Mouse (Mus musculus): ENCODE measurements around the gene Lhfp.
"Not testable (repeated sequence)": the region's sequence is repeated elsewhere in the genome, so short reads cannot be mapped to it uniquely, and the experiment has no call there.

Gene Lhfp

GRCm38 (mm10) chr3:53213746-53214271 lies 172.5 kb downstream of the Lhfp start:
- DNase-seq (ENCODE audit: low read depth, low spot score), result no peak

- no peak for DNase-seq (ENCODE audit: low read depth, low spot score)
These were observed 173.1 kb downstream of the Lhfp start for GRCm38 (mm10) chr3:53214386-53214785.

GRCm38 (mm10) chr3:53217697-53218096 lies 176.4 kb downstream of the Lhfp start:
- no peak for DNase-seq (ENCODE audit: low read depth, low spot score)

- no peak for DNase-seq (ENCODE audit: low read depth, low spot score)
These were observed 180.4 kb downstream of the Lhfp start for GRCm38 (mm10) chr3:53221531-53222272.

- no peak for DNase-seq (ENCODE audit: low read depth, low spot score)
These were observed 182.8 kb downstream of the Lhfp start for GRCm38 (mm10) chr3:53224141-53224540.

GRCm38 (mm10) chr3:53225774-53226173 lies 184.4 kb downstream of the Lhfp start:
- no peak for DNase-seq (ENCODE audit: low read depth, low spot score)

- DNase-seq (ENCODE audit: low read depth, low spot score), result no peak
These were observed 184.9 kb downstream of the Lhfp start for GRCm38 (mm10) chr3:53226223-53226622.

- no peak for DNase-seq (ENCODE audit: low read depth, low spot score)
These were observed 186.5 kb downstream of the Lhfp start for GRCm38 (mm10) chr3:53227866-53228265.

- no peak for DNase-seq (ENCODE audit: low read depth, low spot score)
These were observed 189.2 kb downstream of the Lhfp start for GRCm38 (mm10) chr3:53230562-53230961.

GRCm38 (mm10) chr3:53231112-53231511 lies 189.8 kb downstream of the Lhfp start:
- no peak for DNase-seq (ENCODE audit: low read depth, low spot score)

- not testable (repeated sequence) for DNase-seq (ENCODE audit: low read depth, low spot score)
These were observed 191.1 kb downstream of the Lhfp start for GRCm38 (mm10) chr3:53232411-53232810.

GRCm38 (mm10) chr3:53234689-53235088 lies 193.4 kb downstream of the Lhfp start:
- no peak for DNase-seq (ENCODE audit: low read depth, low spot score)

- no peak for DNase-seq (ENCODE audit: low read depth, low spot score)
These were observed 195.1 kb downstream of the Lhfp start for GRCm38 (mm10) chr3:53236471-53236870.

GRCm38 (mm10) chr3:53240150-53240549 lies 198.8 kb downstream of the Lhfp start:
- no peak for DNase-seq (ENCODE audit: low read depth, low spot score)

GRCm38 (mm10) chr3:53245571-53246208 lies 204.4 kb downstream of the Lhfp start:
- DNase-seq (ENCODE audit: low read depth, low spot score), result no peak

- peak; percentile 33 for DNase-seq (ENCODE audit: low read depth, low spot score)
These were observed 205.8 kb downstream of the Lhfp start for GRCm38 (mm10) chr3:53247102-53247501.

GRCm38 (mm10) chr3:53248158-53248874 lies 207.0 kb downstream of the Lhfp start:
- DNase-seq (ENCODE audit: low read depth, low spot score), result no peak

- DNase-seq (ENCODE audit: low read depth, low spot score), result no peak
These were observed 211.2 kb downstream of the Lhfp start for GRCm38 (mm10) chr3:53252556-53252955.

GRCm38 (mm10) chr3:53253223-53253832 lies 212.0 kb downstream of the Lhfp start:
- DNase-seq (ENCODE audit: low read depth, low spot score), result peak; percentile 27

GRCm38 (mm10) chr3:53258657-53259158 lies 217.4 kb downstream of the Lhfp start:
- DNase-seq (ENCODE audit: low read depth, low spot score), result no peak

GRCm38 (mm10) chr3:53266116-53266515 lies 224.8 kb downstream of the Lhfp start:
- DNase-seq (ENCODE audit: low read depth, low spot score), result no peak

GRCm38 (mm10) chr3:53267046-53267445 lies 225.7 kb downstream of the Lhfp start:
- DNase-seq (ENCODE audit: low read depth, low spot score), result no peak

All from forelimb bud, embryonic 11.5 days (tissue).